Mouse (Mus musculus): Measurements from ENCODE around the gene Kcne2. TPM values are rescaled to one million over a fixed set of nuclear protein-coding genes. Genes with fewer than 3 reads are reported as not detected.

The Kcne2 gene
- polyA plus RNA-seq, 1 experiment from 2014 or later = 23.2 TPM

DNA sequence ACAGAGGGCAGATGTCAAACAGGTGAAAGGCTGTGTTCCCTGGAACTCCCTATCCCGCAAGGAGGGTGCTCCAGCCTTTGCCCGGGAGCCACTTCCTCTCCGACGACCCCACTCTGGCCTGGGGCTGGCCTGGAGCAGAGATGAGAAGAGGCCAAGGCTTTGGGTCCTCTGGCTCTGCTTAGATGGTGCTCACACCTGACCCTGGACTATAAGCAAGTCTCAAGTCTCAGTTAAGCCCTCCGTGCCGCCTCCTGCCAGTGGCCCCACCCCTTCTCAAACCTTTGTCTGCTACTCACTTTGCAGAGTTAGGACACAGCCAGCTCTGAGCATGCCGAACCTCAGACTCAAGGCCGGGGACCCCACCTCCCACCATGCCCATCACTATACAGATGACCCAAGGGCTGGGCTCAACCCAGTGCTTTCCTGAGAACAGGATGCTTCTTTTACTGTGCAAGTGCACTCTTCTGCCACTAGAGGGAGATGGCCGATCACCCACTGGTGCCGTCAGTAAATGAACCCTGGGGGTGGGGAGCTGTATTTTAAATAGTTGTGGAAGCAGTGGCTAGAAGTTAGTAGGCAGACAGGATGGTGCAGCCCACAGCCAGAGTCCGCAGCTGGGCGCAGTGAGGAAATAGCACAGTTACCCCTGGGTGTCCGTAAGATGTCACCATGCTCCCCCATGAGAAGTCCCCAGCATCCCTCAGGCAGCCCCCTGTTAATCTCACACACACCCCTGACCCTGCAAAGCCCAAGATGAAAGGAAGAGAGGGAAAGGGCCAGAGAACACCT, 22.0 kb downstream of the Kcne2 start:
- no peaks in the 10 kb centered on the region for H3K27me3 ChIP-seq
- peak; percentile 71 for ATAC-seq (replicated peaks)
- no peaks in the 10 kb centered on the region for H3K9me3 ChIP-seq
- H3K4me2 ChIP-seq (replicated peaks) = no peak overlapping the region
- H3K27ac ChIP-seq (replicated peaks) = no peak overlapping the region
- no peaks in the 10 kb centered on the region for H3K4me1 ChIP-seq
- no peak overlapping the region for H3K4me3 ChIP-seq
- 50% methylated on average over 13 of the region's 13 CpGs for WGBS
- peaks cover 12% of the 10 kb centered on the region for H3K36me3 ChIP-seq
- no peak overlapping the region for H3K9ac ChIP-seq (replicated peaks)

DNA sequence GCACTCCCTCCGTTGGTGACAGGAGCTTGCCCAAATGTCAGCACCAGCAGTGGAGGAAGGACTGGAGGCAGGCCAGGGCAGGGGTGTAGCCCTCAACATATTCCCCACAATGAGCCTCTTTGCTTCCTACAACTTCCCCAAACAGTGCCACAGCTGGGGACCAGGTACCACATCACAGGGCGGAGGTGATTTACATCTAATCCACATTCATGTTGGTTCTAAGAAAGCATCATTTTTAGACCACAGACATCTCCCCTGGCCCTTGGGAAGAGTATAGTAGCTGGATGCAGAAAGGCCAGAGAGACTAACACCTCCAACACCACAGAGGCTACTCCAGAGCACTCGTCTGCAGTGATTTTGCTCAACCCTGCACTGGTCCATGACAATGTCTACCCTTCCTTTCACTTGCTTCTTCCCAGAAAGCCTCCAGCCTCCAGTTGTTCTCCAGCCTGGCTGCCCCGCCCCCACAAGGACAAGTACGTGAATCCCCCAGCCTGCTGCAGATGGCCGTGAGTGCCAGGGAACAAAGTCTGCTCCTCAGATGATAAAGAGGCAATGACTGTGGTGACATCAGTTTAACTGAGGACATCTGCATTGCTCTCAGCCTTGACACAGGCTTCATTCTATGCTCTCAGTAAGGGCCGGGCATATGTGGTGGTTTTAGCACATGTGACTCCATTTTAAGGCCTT, 24.0 kb downstream of the Kcne2 start:
- no peaks in the 10 kb centered on the region for H3K27me3 ChIP-seq
- no peaks in the 10 kb centered on the region for H3K4me1 ChIP-seq
- no peaks in the 10 kb centered on the region for H3K9me3 ChIP-seq
- H3K4me3 ChIP-seq = no peak overlapping the region
- no peak for ATAC-seq (replicated peaks)
- no peak overlapping the region for H3K9ac ChIP-seq (replicated peaks)
- H3K4me2 ChIP-seq (replicated peaks) = no peak overlapping the region
- H3K36me3 ChIP-seq = peaks cover 7% of the 10 kb centered on the region
- no peak overlapping the region for H3K27ac ChIP-seq (replicated peaks)
- 78% methylated on average over 7 of the region's 7 CpGs for WGBS

DNA sequence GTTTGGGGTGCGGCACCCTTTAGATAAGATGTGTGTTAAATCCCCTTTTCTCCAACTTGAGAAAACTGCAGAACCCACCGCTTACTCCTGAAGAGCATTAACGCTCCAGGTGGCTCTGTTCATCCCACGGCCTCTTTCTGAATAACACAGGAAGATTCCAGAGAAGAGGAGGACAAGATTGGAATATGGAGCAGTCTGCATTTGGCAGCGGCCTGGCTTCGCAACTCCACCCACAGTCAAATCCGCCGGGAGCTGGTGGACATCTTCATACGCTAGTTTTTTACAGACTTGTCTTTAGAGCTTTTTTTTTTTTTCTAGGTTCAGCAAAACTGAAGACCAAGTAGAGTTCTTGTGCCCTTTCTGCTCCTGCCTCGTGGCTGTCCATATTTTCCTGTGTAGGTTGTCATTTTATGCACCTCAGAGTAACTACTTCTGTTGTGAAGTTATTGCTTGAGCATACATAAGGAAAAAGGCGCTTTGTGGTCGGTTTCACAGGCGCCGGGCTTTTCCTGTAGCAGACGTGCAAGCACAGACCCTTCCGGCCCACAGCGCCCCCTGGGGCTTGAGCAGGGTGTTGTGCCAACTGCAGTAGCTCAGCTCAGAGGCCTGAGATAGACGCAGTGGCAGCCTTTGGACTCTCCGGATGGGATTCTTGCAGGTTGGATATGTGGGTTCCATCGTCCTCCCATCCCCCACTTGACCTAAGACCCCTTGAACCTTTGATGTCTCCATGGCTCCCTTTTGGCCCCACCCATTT, 27.3 kb downstream of the Kcne2 start:
- ATAC-seq (replicated peaks) = no peak
- no peak overlapping the region for H3K27ac ChIP-seq (replicated peaks)
- no peaks in the 10 kb centered on the region for H3K4me1 ChIP-seq
- H3K27me3 ChIP-seq = no peaks in the 10 kb centered on the region
- 70% methylated on average over 20 of the region's 20 CpGs for WGBS
- H3K4me3 ChIP-seq = no peak overlapping the region
- no peak overlapping the region for H3K9ac ChIP-seq (replicated peaks)
- H3K4me2 ChIP-seq (replicated peaks) = no peak overlapping the region
- no peaks in the 10 kb centered on the region for H3K9me3 ChIP-seq
- H3K36me3 ChIP-seq = no peaks in the 10 kb centered on the region

- H3K9ac ChIP-seq (replicated peaks) = no peak overlapping the region
- no peak overlapping the region for H3K4me3 ChIP-seq
- H3K27ac ChIP-seq (replicated peaks) = no peak overlapping the region
- WGBS = 84% methylated on average over 3 of the region's 3 CpGs
- no peaks in the 10 kb centered on the region for H3K9me3 ChIP-seq
- no peak overlapping the region for H3K4me2 ChIP-seq (replicated peaks)
- no peaks in the 10 kb centered on the region for H3K36me3 ChIP-seq
- no peak for ATAC-seq (replicated peaks)
- H3K27me3 ChIP-seq = no peaks in the 10 kb centered on the region
- no peaks in the 10 kb centered on the region for H3K4me1 ChIP-seq
Observed at GRCm38 (mm10) chr16:92320361-92320760, 28.2 kb downstream of the Kcne2 start.

DNA sequence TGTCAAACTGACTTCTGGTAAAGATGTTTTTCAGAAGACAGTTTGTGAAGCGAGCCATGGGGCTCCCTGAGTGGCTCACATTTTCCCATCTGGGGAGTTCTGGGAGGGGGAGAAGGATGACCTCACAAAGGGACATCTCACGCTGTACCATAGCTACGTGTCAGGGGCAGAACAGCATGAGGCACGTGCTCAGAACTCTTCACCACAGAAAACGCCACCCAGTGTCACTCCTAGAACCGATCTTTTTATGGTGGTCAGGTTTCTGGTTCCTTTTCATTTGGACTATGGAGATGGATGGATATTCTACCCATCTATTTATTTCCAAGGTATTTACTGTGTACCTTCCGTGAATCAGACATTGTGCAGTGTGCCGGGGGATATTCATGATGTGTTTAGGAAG, 29.2 kb downstream of the Kcne2 start, which contains the start of gene Fam243:
Fam243 (minus strand) TSS at position 101 of the 400 bp plus-strand sequence.
- no peak for ATAC-seq (replicated peaks)
- H3K27ac ChIP-seq (replicated peaks) = no peak within 1 kb of the TSS

DNA sequence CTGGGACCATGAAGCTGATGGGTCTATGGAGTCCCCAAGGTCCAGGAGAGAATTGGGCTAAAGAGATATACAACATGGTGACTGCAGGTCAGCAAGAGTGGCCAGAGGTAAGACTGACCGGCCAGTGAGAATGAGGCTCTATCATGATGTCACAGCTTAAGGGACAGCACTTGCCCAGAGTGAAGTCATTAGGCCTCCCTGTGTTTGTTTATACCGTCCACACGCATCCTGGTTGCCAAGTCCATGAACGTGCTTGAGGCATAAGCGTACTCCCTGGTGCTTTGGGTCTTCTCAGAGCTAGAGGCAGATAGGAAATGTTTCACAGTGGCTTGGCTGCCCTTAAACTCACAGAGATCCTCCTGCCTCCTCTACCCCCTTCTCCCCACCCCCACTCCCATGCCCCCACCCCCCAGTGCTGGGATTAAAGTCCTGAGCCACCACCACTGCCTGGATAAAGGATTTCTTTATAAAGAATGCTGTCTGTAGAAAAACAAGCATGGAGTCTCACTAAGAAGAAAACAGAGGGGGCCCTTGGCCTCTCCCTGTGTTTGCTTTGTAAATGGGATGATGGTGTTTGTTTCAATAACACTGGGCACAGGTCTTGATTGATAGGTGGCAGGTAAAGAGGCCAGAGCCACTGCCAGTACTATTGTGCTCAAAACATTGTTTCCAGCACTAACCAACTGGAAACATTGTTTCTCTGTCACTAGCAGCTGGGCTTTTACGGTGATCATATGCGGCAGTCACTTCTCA, 32.3 kb downstream of the Kcne2 start:
- Histone ChIP-seq H3K36me3 (no peaks in the 10 kb centered on the region), H3K27me3 (no peaks in the 10 kb centered on the region), H3K27ac (replicated peaks) (no peak overlapping the region), H3K9me3 (no peaks in the 10 kb centered on the region), H3K4me2 (replicated peaks) (no peak overlapping the region), H3K4me3 (no peak overlapping the region), H3K4me1 (no peaks in the 10 kb centered on the region), H3K9ac (replicated peaks) (no peak overlapping the region)
- 19% methylated on average over 7 of the region's 7 CpGs for WGBS
- ATAC-seq (replicated peaks) = no peak

More for the DNA sequence above, 29.2 kb downstream of the Kcne2 start, which contains the start of gene Fam243:
- Histone ChIP-seq H3K9ac (replicated peaks) (no peak within 1 kb of the TSS), H3K9me3 (no peaks in the 10 kb centered on the region), H3K27me3 (no peaks in the 10 kb centered on the region), H3K4me2 (replicated peaks) (no peak within 1 kb of the TSS), H3K4me3 (no peak within 1 kb of the TSS), H3K4me1 (no peaks in the 10 kb centered on the region), H3K36me3 (no peaks in the 10 kb centered on the region)
- 89% methylated on average over 8 of the region's 8 CpGs for WGBS

GRCm38 (mm10) chr16:92325062-92325406, 32.8 kb downstream of the Kcne2 start:
- H3K27me3 ChIP-seq = no peaks in the 10 kb centered on the region
- no peaks in the 10 kb centered on the region for H3K9me3 ChIP-seq
- no peaks in the 10 kb centered on the region for H3K4me1 ChIP-seq
- H3K9ac ChIP-seq (replicated peaks) = no peak overlapping the region
- no peak for ATAC-seq (replicated peaks)
- no peak overlapping the region for H3K4me3 ChIP-seq
- H3K36me3 ChIP-seq = no peaks in the 10 kb centered on the region
- no peak overlapping the region for H3K27ac ChIP-seq (replicated peaks)
- 26% methylated on average over 1 of the region's 1 CpGs for WGBS
- no peak overlapping the region for H3K4me2 ChIP-seq (replicated peaks)

DNA sequence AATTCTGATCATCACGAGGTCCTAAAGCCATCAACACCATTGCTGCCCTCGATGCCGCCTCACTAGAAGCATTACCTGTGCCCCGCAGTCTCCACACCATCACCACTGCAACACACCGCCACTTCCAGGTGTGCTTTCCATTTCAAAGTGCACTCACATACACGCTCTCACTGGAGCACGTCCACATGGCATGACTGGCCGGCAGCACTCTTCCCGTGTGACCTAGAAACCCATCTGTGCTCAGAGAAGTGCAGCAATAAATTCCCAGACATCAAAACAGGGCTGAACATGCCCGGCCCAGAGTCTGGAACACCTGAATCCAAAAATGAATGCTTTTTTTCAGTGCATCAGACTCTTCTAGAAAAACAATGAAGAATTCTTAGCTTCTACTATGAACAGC, 35.7 kb downstream of the Kcne2 start:
- Histone ChIP-seq H3K9ac (replicated peaks) (no peak overlapping the region), H3K4me3 (no peak overlapping the region), H3K4me1 (no peaks in the 10 kb centered on the region), H3K9me3 (no peaks in the 10 kb centered on the region), H3K4me2 (replicated peaks) (no peak overlapping the region), H3K27me3 (no peaks in the 10 kb centered on the region), H3K36me3 (no peaks in the 10 kb centered on the region), H3K27ac (replicated peaks) (no peak overlapping the region)
- ATAC-seq (replicated peaks) = no peak
- 89% methylated on average over 10 of the region's 10 CpGs for WGBS

GRCm38 (mm10) chr16:92330966-92331365, 38.8 kb downstream of the Kcne2 start:
- no peak for ATAC-seq (replicated peaks)
- no peak overlapping the region for H3K9ac ChIP-seq (replicated peaks)
- no peaks in the 10 kb centered on the region for H3K4me1 ChIP-seq
- H3K27me3 ChIP-seq = no peaks in the 10 kb centered on the region
- no peak overlapping the region for H3K4me3 ChIP-seq
- WGBS = 86% methylated on average over 5 of the region's 5 CpGs
- H3K36me3 ChIP-seq = no peaks in the 10 kb centered on the region
- H3K4me2 ChIP-seq (replicated peaks) = no peak overlapping the region
- H3K27ac ChIP-seq (replicated peaks) = no peak overlapping the region
- H3K9me3 ChIP-seq = no peaks in the 10 kb centered on the region

DNA sequence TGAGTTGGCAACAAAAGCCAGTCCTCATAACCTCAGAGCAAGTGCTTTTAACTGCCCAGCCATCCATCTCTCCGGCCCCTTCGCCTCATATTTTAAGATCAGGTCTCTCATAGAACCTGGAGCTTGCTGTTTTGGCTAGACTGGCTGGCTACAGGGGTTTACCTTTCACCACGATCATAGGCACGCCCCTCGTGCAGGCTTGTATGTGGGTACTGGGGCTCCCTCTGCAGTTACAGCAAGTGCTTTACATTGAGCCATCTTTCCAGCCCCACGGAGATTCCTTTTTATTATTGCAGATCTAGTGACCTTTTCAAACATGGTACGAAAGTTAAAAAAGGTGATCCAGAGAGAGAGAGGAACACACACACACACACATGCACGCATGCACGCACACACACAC, 42.4 kb downstream of the Kcne2 start:
- Histone ChIP-seq H3K36me3 (no peaks in the 10 kb centered on the region), H3K9me3 (no peaks in the 10 kb centered on the region), H3K27me3 (no peaks in the 10 kb centered on the region), H3K4me1 (no peaks in the 10 kb centered on the region), H3K4me3 (no peak overlapping the region), H3K27ac (replicated peaks) (no peak overlapping the region), H3K4me2 (replicated peaks) (no peak overlapping the region), H3K9ac (replicated peaks) (no peak overlapping the region)
- no peak for ATAC-seq (replicated peaks)
- 65% methylated on average over 9 of the region's 9 CpGs for WGBS

- 0 out of 2 replicates have a peak, but pooled peaks have one; percentile 30 for ATAC-seq (replicated peaks)
Observed at GRCm38 (mm10) chr16:92336280-92336679, 44.1 kb downstream of the Kcne2 start.

More at GRCm38 (mm10) chr16:92336280-92336679, 44.1 kb downstream of the Kcne2 start:
- H3K27me3 ChIP-seq = no peaks in the 10 kb centered on the region
- H3K4me1 ChIP-seq = peaks cover 2% of the 10 kb centered on the region; the same call in 1 of the 2 replicates
- no peak overlapping the region for H3K9ac ChIP-seq (replicated peaks)
- H3K36me3 ChIP-seq = no peaks in the 10 kb centered on the region
- no peaks in the 10 kb centered on the region for H3K9me3 ChIP-seq
- H3K4me3 ChIP-seq = no peak overlapping the region
- H3K4me2 ChIP-seq (replicated peaks) = no peak overlapping the region
- no peak overlapping the region for H3K27ac ChIP-seq (replicated peaks)
- WGBS = 8% methylated on average over 9 of the region's 9 CpGs

All from forebrain, embryonic 15.5 days (tissue).